Mouse (Mus musculus): ENCODE measurements around the gene Iars2. TPM values are rescaled to one million over a fixed set of nuclear protein-coding genes. Genes with fewer than 3 reads are reported as not detected.
A peak's percentile ranks its signal among the peaks of the same experiment; 100 is the strongest.

Gene Iars2
- 32.0 and 33.9 TPM in 2 replicates for polyA plus RNA-seq (2014; fragmentation: Nextera tagmentation; extraction: Ambion mirVana)

- Histone ChIP-seq H3K4me1 (ENCODE audit: control insufficient read depth, insufficient read depth, low read length) (peaks cover 7% of the 10 kb centered on the region; the same call in 1 of the 2 replicates), H3K9ac (replicated peaks; ENCODE audit: low read depth, low read length) (peak within 1 kb of the TSS; percentile 94), H3K36me3 (ENCODE audit: control insufficient read depth, insufficient read depth, low read length) (peaks cover 25% of the 10 kb centered on the region), H3K4me2 (replicated peaks; ENCODE audit: low read depth, low read length) (peak within 1 kb of the TSS; percentile 49), H3K27ac (ENCODE audit: low read length) (peak within 1 kb of the TSS; percentile 94), H3K27me3 (ENCODE audit: control insufficient read depth, insufficient read depth, low read length) (no peaks in the 10 kb centered on the region), H3K9me3 (ENCODE audit: control insufficient read depth, low read depth, low read length) (no peaks in the 10 kb centered on the region), H3K4me3 (ENCODE audit: low read depth, low read length) (peak within 1 kb of the TSS; percentile 89)
- ATAC-seq (ENCODE audit: insufficient number of reproducible peaks, insufficient read depth, low FRiP score, low read depth) = peak; percentile 85
- WGBS = under 1% methylated on average over 76 of the region's 76 CpGs
Measured at GRCm38 (mm10) chr1:185328721-185329610, at the start of gene Iars2. TSS of gene Iars2 (minus strand) at chr1:185329396.

- H3K9ac ChIP-seq (replicated peaks; ENCODE audit: low read depth, low read length) = no peak overlapping the region
- H3K27ac ChIP-seq (ENCODE audit: low read length) = no peak overlapping the region
- WGBS = 77% methylated on average over 2 of the region's 2 CpGs
- H3K9me3 ChIP-seq (ENCODE audit: control insufficient read depth, low read depth, low read length) = no peaks in the 10 kb centered on the region
- ATAC-seq (ENCODE audit: insufficient number of reproducible peaks, insufficient read depth, low FRiP score, low read depth) = no peak
- H3K4me3 ChIP-seq (ENCODE audit: low read depth, low read length) = no peak overlapping the region
- H3K4me2 ChIP-seq (replicated peaks; ENCODE audit: low read depth, low read length) = no peak overlapping the region
- H3K36me3 ChIP-seq (ENCODE audit: control insufficient read depth, insufficient read depth, low read length) = peaks cover 67% of the 10 kb centered on the region
- no peaks in the 10 kb centered on the region for H3K4me1 ChIP-seq (ENCODE audit: control insufficient read depth, insufficient read depth, low read length)
- H3K27me3 ChIP-seq (ENCODE audit: control insufficient read depth, insufficient read depth, low read length) = no peaks in the 10 kb centered on the region
Measured at GRCm38 (mm10) chr1:185377429-185377828, 48.2 kb upstream of the Iars2 start.

- peaks cover 67% of the 10 kb centered on the region for H3K36me3 ChIP-seq (ENCODE audit: control insufficient read depth, insufficient read depth, low read length)
- no peaks in the 10 kb centered on the region for H3K4me1 ChIP-seq (ENCODE audit: control insufficient read depth, insufficient read depth, low read length)
- ATAC-seq (ENCODE audit: insufficient number of reproducible peaks, insufficient read depth, low FRiP score, low read depth) = no peak
- H3K4me3 ChIP-seq (ENCODE audit: low read depth, low read length) = no peak overlapping the region
- no peak overlapping the region for H3K9ac ChIP-seq (replicated peaks; ENCODE audit: low read depth, low read length)
- no peaks in the 10 kb centered on the region for H3K27me3 ChIP-seq (ENCODE audit: control insufficient read depth, insufficient read depth, low read length)
- no peak overlapping the region for H3K27ac ChIP-seq (ENCODE audit: low read length)
- H3K9me3 ChIP-seq (ENCODE audit: control insufficient read depth, low read depth, low read length) = no peaks in the 10 kb centered on the region
- no peak overlapping the region for H3K4me2 ChIP-seq (replicated peaks; ENCODE audit: low read depth, low read length)
Measured at GRCm38 (mm10) chr1:185376390-185376789, 47.2 kb upstream of the Iars2 start.

- Histone ChIP-seq H3K9ac (replicated peaks; ENCODE audit: low read depth, low read length) (no peak overlapping the region), H3K4me2 (replicated peaks; ENCODE audit: low read depth, low read length) (no peak overlapping the region), H3K36me3 (ENCODE audit: control insufficient read depth, insufficient read depth, low read length) (peaks cover 51% of the 10 kb centered on the region), H3K4me1 (ENCODE audit: control insufficient read depth, insufficient read depth, low read length) (peaks cover 6% of the 10 kb centered on the region), H3K9me3 (ENCODE audit: control insufficient read depth, low read depth, low read length) (no peaks in the 10 kb centered on the region), H3K27me3 (ENCODE audit: control insufficient read depth, insufficient read depth, low read length) (no peaks in the 10 kb centered on the region), H3K27ac (ENCODE audit: low read length) (no peak overlapping the region), H3K4me3 (ENCODE audit: low read depth, low read length) (no peak overlapping the region)
- no peak for ATAC-seq (ENCODE audit: insufficient number of reproducible peaks, insufficient read depth, low FRiP score, low read depth)
- WGBS = 90% methylated on average over 6 of the region's 6 CpGs
Measured at GRCm38 (mm10) chr1:185369979-185370378, 40.8 kb upstream of the Iars2 start.

- no peaks in the 10 kb centered on the region for H3K27me3 ChIP-seq (ENCODE audit: control insufficient read depth, insufficient read depth, low read length)
- H3K9me3 ChIP-seq (ENCODE audit: control insufficient read depth, low read depth, low read length) = no peaks in the 10 kb centered on the region
- H3K4me1 ChIP-seq (ENCODE audit: control insufficient read depth, insufficient read depth, low read length) = peaks cover 16% of the 10 kb centered on the region
- H3K4me2 ChIP-seq (replicated peaks; ENCODE audit: low read depth, low read length) = no peak overlapping the region
- no peak overlapping the region for H3K9ac ChIP-seq (replicated peaks; ENCODE audit: low read depth, low read length)
- ATAC-seq (ENCODE audit: insufficient number of reproducible peaks, insufficient read depth, low FRiP score, low read depth) = no peak
- no peak overlapping the region for H3K4me3 ChIP-seq (ENCODE audit: low read depth, low read length)
- WGBS = 83% methylated on average over 6 of the region's 6 CpGs
- H3K36me3 ChIP-seq (ENCODE audit: control insufficient read depth, insufficient read depth, low read length) = peaks cover 31% of the 10 kb centered on the region
- no peak overlapping the region for H3K27ac ChIP-seq (ENCODE audit: low read length)
Measured at GRCm38 (mm10) chr1:185367383-185367782, 38.2 kb upstream of the Iars2 start.

GRCm38 (mm10) chr1:185364183-185364540 is 35.0 kb upstream of the Iars2 start:
- H3K27me3 ChIP-seq (ENCODE audit: control insufficient read depth, insufficient read depth, low read length) = no peaks in the 10 kb centered on the region
- peak overlapping the region; percentile 81 for H3K4me2 ChIP-seq (replicated peaks; ENCODE audit: low read depth, low read length)
- H3K36me3 ChIP-seq (ENCODE audit: control insufficient read depth, insufficient read depth, low read length) = peaks cover 11% of the 10 kb centered on the region; the same call in 1 of the 2 replicates
- ATAC-seq (ENCODE audit: insufficient number of reproducible peaks, insufficient read depth, low FRiP score, low read depth) = no peak
- H3K9ac ChIP-seq (replicated peaks; ENCODE audit: low read depth, low read length) = peak overlapping the region; percentile 87
- no peaks in the 10 kb centered on the region for H3K9me3 ChIP-seq (ENCODE audit: control insufficient read depth, low read depth, low read length)
- peak overlapping the region; percentile 99 for H3K4me3 ChIP-seq (ENCODE audit: low read depth, low read length)
- 46% methylated on average over 6 of the region's 6 CpGs for WGBS
- H3K27ac ChIP-seq (ENCODE audit: low read length) = peak overlapping the region; percentile 94; the same call in 1 of the 2 replicates
- H3K4me1 ChIP-seq (ENCODE audit: control insufficient read depth, insufficient read depth, low read length) = peaks cover 16% of the 10 kb centered on the region

GRCm38 (mm10) chr1:185363526-185364182 is 34.5 kb upstream of the Iars2 start:
- Histone ChIP-seq H3K9me3 (ENCODE audit: control insufficient read depth, low read depth, low read length) (no peaks in the 10 kb centered on the region), H3K9ac (replicated peaks; ENCODE audit: low read depth, low read length) (peak overlapping the region; percentile 87), H3K27ac (ENCODE audit: low read length) (peak overlapping the region; percentile 94), H3K4me2 (replicated peaks; ENCODE audit: low read depth, low read length) (peak overlapping the region; percentile 81), H3K36me3 (ENCODE audit: control insufficient read depth, insufficient read depth, low read length) (peaks cover 11% of the 10 kb centered on the region; the same call in 1 of the 2 replicates), H3K4me1 (ENCODE audit: control insufficient read depth, insufficient read depth, low read length) (peaks cover 16% of the 10 kb centered on the region), H3K27me3 (ENCODE audit: control insufficient read depth, insufficient read depth, low read length) (no peaks in the 10 kb centered on the region), H3K4me3 (ENCODE audit: low read depth, low read length) (peak overlapping the region; percentile 99)
- 2% methylated on average over 22 of the region's 22 CpGs for WGBS
- no peak for ATAC-seq (ENCODE audit: insufficient number of reproducible peaks, insufficient read depth, low FRiP score, low read depth)

GRCm38 (mm10) chr1:185362677-185363520 is 33.7 kb upstream of the Iars2 start, which contains the start of gene Eprs:
TSS of gene Eprs (plus strand) at chr1:185363044.
- H3K4me3 ChIP-seq (ENCODE audit: low read depth, low read length) = peak within 1 kb of the TSS; percentile 99
- H3K36me3 ChIP-seq (ENCODE audit: control insufficient read depth, insufficient read depth, low read length) = peaks cover 12% of the 10 kb centered on the region
- WGBS = under 1% methylated on average over 91 of the region's 92 CpGs
- H3K27me3 ChIP-seq (ENCODE audit: control insufficient read depth, insufficient read depth, low read length) = no peaks in the 10 kb centered on the region
- H3K9me3 ChIP-seq (ENCODE audit: control insufficient read depth, low read depth, low read length) = no peaks in the 10 kb centered on the region
- peaks cover 16% of the 10 kb centered on the region for H3K4me1 ChIP-seq (ENCODE audit: control insufficient read depth, insufficient read depth, low read length)
- peak within 1 kb of the TSS; percentile 94 for H3K27ac ChIP-seq (ENCODE audit: low read length)
- H3K4me2 ChIP-seq (replicated peaks; ENCODE audit: low read depth, low read length) = peak within 1 kb of the TSS; percentile 81
- peak; percentile 97 for ATAC-seq (ENCODE audit: insufficient number of reproducible peaks, insufficient read depth, low FRiP score, low read depth)
- H3K9ac ChIP-seq (replicated peaks; ENCODE audit: low read depth, low read length) = peak within 1 kb of the TSS; percentile 87
